Mouse (Mus musculus) forebrain, embryonic 16.5 days (tissue): ENCODE measurements at regions not wholly inside any gene's neighbourhood (a gene's known extent, or its start where the extent isn't known, plus 50 kb on each side); places are given as distances from the start of the nearest gene placed in this dataset.
"Not testable (repeated sequence)": the region's sequence is repeated elsewhere in the genome, so short reads cannot be mapped to it uniquely, and the experiment has no call there.

Source experiments
- ATAC-seq: fragments of 200-750 bp; cut with Nextera tagmentation; 2 replicates; pipeline ENCODE4 v1.8.0; 2017; ENCODE audit warnings: mild to moderate bottlenecking, moderate library complexity
- H3K27ac ChIP-seq: fragments of 300-500 bp; sonication (generic); 2 replicates; pipeline ENCODE4 v1.5.1; 2014; ENCODE audit warnings: low read length, control low read depth
- H3K27me3 ChIP-seq: fragments of 300-500 bp; sonication (generic); replicated peaks from 2 replicates; pipeline ENCODE4 v1.6.1; 2014; ENCODE audit warnings: low read length; ENCODE audit not compliant: control insufficient read depth, insufficient read depth
- H3K36me3 ChIP-seq: fragments of 300-500 bp; sonication (generic); 2 replicates; pipeline ENCODE4 v1.6.1; 2014; ENCODE audit not compliant: control insufficient read depth, insufficient read depth
- H3K4me1 ChIP-seq: fragments of 300-500 bp; sonication (generic); replicated peaks from 2 replicates; pipeline ENCODE4 v1.6.1; 2014; ENCODE audit warnings: low read length; ENCODE audit not compliant: control insufficient read depth, insufficient read depth
- H3K4me2 ChIP-seq: fragments of 300-500 bp; sonication (generic); 2 replicates; pipeline ENCODE4 v1.6.1; 2014; ENCODE audit warnings: mild to moderate bottlenecking, low read length, control low read depth
- H3K4me3 ChIP-seq: fragments of 300-500 bp; sonication (generic); replicated peaks from 2 replicates; pipeline ENCODE4 v1.5.1; 2014; ENCODE audit warnings: mild to moderate bottlenecking, low read length, control low read depth
- H3K9ac ChIP-seq: fragments of 300-500 bp; sonication (generic); replicated peaks from 2 replicates; pipeline ENCODE4 v1.6.1; 2014; ENCODE audit warnings: low read depth, low read length, control low read depth
- H3K9me3 ChIP-seq: fragments of 300-500 bp; sonication (generic); 2 replicates; pipeline ENCODE4 v1.6.1; 2016; ENCODE audit warnings: low read length; ENCODE audit not compliant: control insufficient read depth
- whole genome bisulfite sequencing: fragments of 180-500 bp; shearing (Covaris S2); extraction: QIAGEN DNeasy Blood & Tissue Kit; methylation state at CpG from one replicate; pipeline ENCODE4 v1.1.7; 2014; 5-methylcytosine and 5-hydroxymethylcytosine counted together

DNA sequence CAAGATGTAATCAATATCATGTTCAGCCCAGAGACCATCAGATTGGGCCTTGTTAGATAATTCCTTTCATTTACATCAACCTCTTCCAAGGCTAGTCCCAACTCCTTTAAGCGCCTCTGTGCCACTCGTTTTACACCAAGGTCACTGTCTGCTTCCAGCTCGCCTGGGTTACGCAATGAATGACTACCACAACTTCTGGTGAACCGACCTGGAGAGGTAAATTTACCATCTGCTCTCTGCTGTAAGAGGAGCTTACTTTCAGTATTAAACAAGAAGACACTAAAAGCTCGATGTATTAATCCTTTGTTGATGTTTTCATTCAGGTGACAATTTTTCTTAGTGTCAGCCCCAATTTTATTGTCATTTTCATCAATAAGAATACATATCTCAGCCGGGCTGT, 51.7 kb upstream of the Fam174b start:
- 86% methylated on average over 7 of the region's 7 CpGs for WGBS
- H3K36me3 ChIP-seq = no peaks in the 10 kb centered on the region
- no peaks in the 10 kb centered on the region for H3K27me3 ChIP-seq
- no peaks in the 10 kb centered on the region for H3K9me3 ChIP-seq
- H3K4me2 ChIP-seq = no peak overlapping the region
- no peak for ATAC-seq
- no peak overlapping the region for H3K27ac ChIP-seq
- no peaks in the 10 kb centered on the region for H3K4me1 ChIP-seq
- H3K9ac ChIP-seq = no peak overlapping the region
- H3K4me3 ChIP-seq = no peak overlapping the region

DNA sequence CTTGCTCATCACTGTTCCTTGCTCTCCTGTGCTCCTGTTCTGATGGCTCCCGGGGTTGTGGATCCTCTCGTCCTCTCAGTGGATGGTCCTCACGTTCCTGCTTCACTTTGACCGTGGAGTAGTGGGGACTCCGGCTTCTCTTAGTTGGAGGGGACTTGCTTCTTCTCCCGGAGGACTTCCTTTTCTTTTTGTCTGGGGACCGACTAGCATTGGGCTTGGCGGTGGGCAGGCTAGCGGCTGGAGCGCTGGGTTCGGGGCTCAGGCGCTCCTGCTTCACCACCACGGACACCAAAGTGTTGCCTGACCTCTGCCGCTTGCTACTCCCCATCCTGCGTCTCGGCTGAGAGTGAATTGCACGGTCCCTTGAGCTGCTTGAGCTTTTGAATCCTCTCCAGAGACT, 53.9 kb upstream of the Fam174b start:
- not testable (repeated sequence) for ATAC-seq, H3K27me3 ChIP-seq, H3K27ac ChIP-seq, H3K9ac ChIP-seq, H3K4me2 ChIP-seq, H3K36me3 ChIP-seq, H3K4me3 ChIP-seq, H3K4me1 ChIP-seq, H3K9me3 ChIP-seq
- 96% methylated on average over 16 of the region's 17 CpGs for WGBS

DNA sequence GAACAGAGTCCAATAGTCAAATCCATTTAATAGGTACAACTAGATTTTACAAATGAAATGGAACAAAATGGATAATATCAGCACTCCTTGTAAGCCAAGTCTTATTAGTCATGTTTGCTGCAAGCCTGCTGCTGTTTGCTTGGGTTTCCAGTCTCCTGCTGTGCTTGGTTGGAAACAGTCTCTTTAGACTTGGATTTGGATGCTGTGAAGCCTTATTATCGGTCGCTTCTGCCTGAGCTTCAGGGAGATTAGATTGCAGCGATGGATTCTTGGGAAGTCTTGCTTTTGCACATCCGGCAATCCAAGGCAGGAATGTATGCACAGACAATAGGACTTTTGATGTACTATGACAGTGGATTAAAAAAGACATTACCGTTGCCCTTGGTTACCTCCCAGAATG, 57.3 kb upstream of the Fam174b start:
- no peak for ATAC-seq
- Histone ChIP-seq H3K27me3 (no peaks in the 10 kb centered on the region), H3K9ac (no peak overlapping the region), H3K27ac (no peak overlapping the region), H3K4me3 (no peak overlapping the region), H3K36me3 (no peaks in the 10 kb centered on the region), H3K9me3 (no peaks in the 10 kb centered on the region), H3K4me2 (no peak overlapping the region), H3K4me1 (no peaks in the 10 kb centered on the region)
- 28% methylated on average over 5 of the region's 5 CpGs for WGBS

DNA sequence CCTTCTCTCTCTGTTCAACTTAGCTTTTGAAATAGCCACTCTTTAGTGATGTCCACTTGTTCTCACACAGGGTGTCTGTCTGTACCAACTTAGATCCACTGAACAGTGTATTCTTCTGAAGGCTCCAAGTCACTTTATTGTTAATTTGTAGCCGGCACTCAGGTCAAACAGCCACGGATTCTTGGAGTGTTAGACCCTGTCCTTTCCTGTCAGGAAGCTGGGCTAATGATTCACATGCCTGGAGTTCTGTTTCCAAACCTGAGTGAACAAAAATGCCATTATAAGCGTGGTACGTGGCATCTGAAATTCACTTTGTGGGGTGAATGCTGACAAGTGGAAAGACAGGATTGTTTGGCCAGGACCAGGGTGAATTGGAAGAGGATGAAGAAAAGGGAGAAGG, 69.5 kb upstream of the Fam174b start:
- WGBS = 73% methylated on average over 4 of the region's 4 CpGs
- ATAC-seq = no peak
- no peaks in the 10 kb centered on the region for H3K36me3 ChIP-seq
- no peak overlapping the region for H3K4me2 ChIP-seq
- no peaks in the 10 kb centered on the region for H3K4me1 ChIP-seq
- no peak overlapping the region for H3K27ac ChIP-seq
- no peak overlapping the region for H3K4me3 ChIP-seq
- no peak overlapping the region for H3K9ac ChIP-seq
- H3K9me3 ChIP-seq = no peaks in the 10 kb centered on the region
- H3K27me3 ChIP-seq = no peaks in the 10 kb centered on the region

DNA sequence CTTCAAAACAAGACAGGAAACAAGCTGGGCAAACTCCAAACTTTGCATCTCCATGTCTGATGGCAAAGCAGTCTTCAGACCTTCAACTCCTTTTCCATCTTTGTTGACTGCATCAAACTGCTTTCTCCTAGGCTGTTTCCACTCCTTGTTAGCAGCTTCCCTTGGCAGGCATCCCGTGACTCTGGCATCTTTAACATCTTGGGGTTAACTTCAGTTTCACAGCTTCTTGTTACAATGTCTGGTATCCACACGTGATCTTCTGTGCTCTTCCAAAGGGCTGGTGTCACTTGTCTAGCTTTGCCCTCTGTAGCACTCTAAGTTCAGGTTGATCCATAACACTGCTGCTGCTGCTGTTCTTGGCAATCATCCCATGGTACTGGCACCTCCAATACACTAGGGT, 71.3 kb upstream of the Fam174b start:
- Histone ChIP-seq H3K27ac (no peak overlapping the region), H3K27me3 (no peaks in the 10 kb centered on the region), H3K4me2 (no peak overlapping the region), H3K4me1 (no peaks in the 10 kb centered on the region), H3K9me3 (no peaks in the 10 kb centered on the region), H3K9ac (no peak overlapping the region), H3K4me3 (no peak overlapping the region), H3K36me3 (no peaks in the 10 kb centered on the region)
- no peak for ATAC-seq
- 73% methylated on average over 2 of the region's 2 CpGs for WGBS

DNA sequence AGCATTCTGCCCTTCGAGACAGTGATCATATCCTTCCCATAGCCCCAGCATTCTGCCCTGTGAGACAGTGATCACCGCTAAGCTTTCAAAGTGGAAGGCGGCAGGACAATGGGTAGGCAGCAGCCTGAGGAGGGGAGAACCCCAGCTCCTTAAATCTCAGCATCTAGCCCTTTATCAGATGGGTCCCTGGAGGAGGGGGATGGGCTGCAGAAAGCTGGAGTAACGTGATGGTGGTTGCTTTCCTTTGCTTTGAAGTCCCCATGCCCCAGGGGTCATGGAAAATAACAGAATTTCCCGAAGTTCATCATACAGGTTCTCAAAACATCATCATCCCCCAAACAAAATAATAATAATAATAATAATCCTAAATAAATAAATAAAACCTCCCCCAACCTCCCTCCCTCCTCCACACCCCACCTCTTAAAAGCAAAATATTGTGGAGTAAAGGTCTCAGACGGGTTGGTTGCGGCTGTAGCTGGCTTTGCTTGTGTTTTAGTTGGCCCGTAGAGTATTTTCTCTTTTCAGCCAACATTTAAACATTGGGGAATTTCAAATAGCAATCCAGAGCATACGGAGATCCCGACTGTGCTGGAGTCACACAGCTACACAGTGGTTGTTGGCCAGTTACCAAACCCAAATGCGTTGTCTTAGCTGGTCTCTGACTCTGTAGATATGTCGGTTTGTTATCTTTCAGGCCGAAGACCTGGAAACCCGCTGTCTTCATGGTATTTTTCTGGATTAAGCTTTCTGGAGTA, 73.0 kb upstream of the Fam174b start:
- Histone ChIP-seq H3K4me1 (no peaks in the 10 kb centered on the region), H3K4me3 (no peak overlapping the region), H3K9me3 (no peaks in the 10 kb centered on the region), H3K4me2 (no peak overlapping the region), H3K9ac (no peak overlapping the region), H3K36me3 (no peaks in the 10 kb centered on the region), H3K27ac (no peak overlapping the region), H3K27me3 (no peaks in the 10 kb centered on the region)
- ATAC-seq = no peak
- 68% methylated on average over 14 of the region's 14 CpGs for WGBS

DNA sequence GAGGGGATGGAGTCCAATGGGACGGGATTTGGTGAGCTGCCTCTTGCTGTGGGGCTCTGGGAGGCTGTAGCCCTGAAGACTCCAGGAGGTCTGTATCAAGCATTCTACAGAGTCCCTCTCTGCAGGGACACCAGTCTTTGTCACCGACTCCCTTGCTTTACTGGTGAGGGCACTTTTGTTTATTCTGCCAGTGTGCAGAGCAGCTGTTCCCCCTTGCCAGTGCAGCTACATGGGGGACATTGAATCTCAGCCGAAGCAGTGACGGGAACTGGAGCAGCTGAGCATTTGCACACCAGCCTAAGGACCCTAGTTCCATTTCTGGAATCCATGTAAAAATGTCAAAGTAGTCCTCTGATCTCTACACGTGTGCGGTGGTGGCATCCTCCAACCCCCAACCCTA, 75.1 kb upstream of the Fam174b start:
- Histone ChIP-seq H3K9ac (no peak overlapping the region), H3K36me3 (no peaks in the 10 kb centered on the region), H3K4me3 (no peak overlapping the region), H3K4me1 (no peaks in the 10 kb centered on the region), H3K27ac (no peak overlapping the region), H3K4me2 (no peak overlapping the region), H3K9me3 (no peaks in the 10 kb centered on the region), H3K27me3 (no peaks in the 10 kb centered on the region)
- WGBS = 59% methylated on average over 6 of the region's 6 CpGs
- no peak for ATAC-seq

DNA sequence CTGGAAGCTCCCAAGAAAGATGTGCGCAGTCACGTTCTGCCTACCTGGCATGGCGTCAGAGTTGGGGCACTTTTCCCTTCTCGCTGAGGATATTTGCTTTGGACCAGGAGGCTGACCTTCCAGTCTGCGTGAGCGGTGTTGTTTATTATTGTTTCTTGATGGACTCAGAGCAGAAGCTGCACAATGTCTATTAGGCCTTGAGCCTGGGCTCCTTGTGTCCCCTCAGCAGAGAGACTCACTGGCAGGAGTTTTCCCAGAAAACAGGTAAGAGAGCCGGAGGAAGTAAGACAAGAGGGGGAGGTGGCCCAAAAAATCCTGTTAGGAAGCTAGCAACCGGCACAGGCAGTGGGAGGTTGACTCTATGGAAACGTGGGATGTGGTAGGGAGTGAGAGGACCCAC, 77.6 kb upstream of the Fam174b start:
- no peak for ATAC-seq
- Histone ChIP-seq H3K9ac (no peak overlapping the region), H3K36me3 (no peaks in the 10 kb centered on the region), H3K4me2 (no peak overlapping the region), H3K4me3 (no peak overlapping the region), H3K27ac (no peak overlapping the region), H3K27me3 (no peaks in the 10 kb centered on the region), H3K9me3 (no peaks in the 10 kb centered on the region), H3K4me1 (no peaks in the 10 kb centered on the region)
- 89% methylated on average over 9 of the region's 9 CpGs for WGBS

DNA sequence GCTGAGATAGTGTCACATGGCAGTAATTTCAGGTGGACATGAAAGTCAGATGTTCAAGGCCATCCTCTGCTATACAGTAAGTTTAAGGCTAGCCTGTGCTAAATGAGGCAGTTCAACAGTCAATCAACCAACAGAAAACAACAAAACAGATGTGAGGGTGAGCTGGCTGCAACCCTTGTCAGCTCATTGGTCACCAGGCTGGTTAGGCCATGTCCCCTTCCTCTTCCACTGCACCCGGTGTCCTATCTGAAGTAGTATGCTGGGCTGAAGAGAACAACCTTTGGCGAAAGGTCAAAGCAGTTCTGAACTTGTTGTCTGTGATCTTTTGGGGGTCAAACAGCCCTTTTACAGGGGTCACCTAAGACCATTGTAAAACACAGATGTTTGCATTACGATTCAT, 78.2 kb upstream of the Fam174b start:
- no peaks in the 10 kb centered on the region for H3K4me1 ChIP-seq
- WGBS = 92% methylated on average over 3 of the region's 3 CpGs
- H3K36me3 ChIP-seq = no peaks in the 10 kb centered on the region
- no peak for ATAC-seq
- H3K27me3 ChIP-seq = no peaks in the 10 kb centered on the region
- H3K9me3 ChIP-seq = no peaks in the 10 kb centered on the region
- H3K4me3 ChIP-seq = no peak overlapping the region
- H3K9ac ChIP-seq = no peak overlapping the region
- no peak overlapping the region for H3K4me2 ChIP-seq
- no peak overlapping the region for H3K27ac ChIP-seq

DNA sequence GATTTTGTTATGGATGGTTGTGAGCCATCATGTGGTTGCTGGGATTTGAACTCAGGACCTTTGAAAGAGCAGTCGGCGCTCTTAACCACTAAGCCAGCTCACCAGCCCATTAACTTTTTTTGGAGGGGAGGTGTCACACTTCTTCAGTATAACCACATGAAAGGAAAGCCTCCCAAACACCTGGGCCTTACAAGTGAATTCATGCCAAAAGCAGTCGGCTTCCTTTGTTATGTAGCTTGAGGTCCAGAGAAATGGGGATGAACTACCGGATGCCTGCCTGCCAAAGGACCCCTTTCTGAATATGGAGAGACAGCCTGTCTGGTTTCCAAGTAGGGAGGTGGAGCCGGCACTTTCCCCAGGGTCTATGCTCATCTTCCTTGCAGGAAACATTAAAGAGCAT, 80.6 kb upstream of the Fam174b start:
- no peak for ATAC-seq
- H3K27me3 ChIP-seq = no peaks in the 10 kb centered on the region
- H3K9ac ChIP-seq = no peak overlapping the region
- no peak overlapping the region for H3K4me3 ChIP-seq
- H3K4me2 ChIP-seq = no peak overlapping the region
- H3K27ac ChIP-seq = no peak overlapping the region
- H3K4me1 ChIP-seq = no peaks in the 10 kb centered on the region
- H3K36me3 ChIP-seq = no peaks in the 10 kb centered on the region
- H3K9me3 ChIP-seq = no peaks in the 10 kb centered on the region
- WGBS = 88% methylated on average over 5 of the region's 5 CpGs
